ENCODE assay signal across 17 mouse cellular contexts in genomic region chr3:34620121-34620520, GRCm38 (mm10). TPM values are rescaled to one million over a fixed set of nuclear protein-coding genes. Genes with fewer than 3 reads are reported as not detected.
"Had no signal": no experiment of that assay in that cellular context is flagged by ENCODE, and none has a peak within 500 bp of the region (broad histone marks: within the 10 kb centered on the region; RNA-seq: fewer than 3 reads in every experiment).

No protein-coding gene starts in this region.

- H3K4me1 ChIP-seq: limb, embryonic 12.5 days; liver, embryonic 13.5 days; megakaryocyte, embryonic 14.5 days had no signal

- H3K9ac ChIP-seq: limb, embryonic 12.5 days; liver, embryonic 13.5 days; liver, postnatal 0 days; lung, embryonic 15.5 days had no signal

- H3K4me2 ChIP-seq: limb, embryonic 12.5 days; liver, embryonic 13.5 days; lung, embryonic 15.5 days; midbrain, embryonic 11.5 days had no signal

- H3K9me3 ChIP-seq: limb, embryonic 12.5 days; liver, embryonic 13.5 days; lung, embryonic 15.5 days had no signal

- ATAC-seq: liver, postnatal 0 days; midbrain, embryonic 16.5 days had no signal

- H3K36me3 ChIP-seq: limb, embryonic 12.5 days; liver, embryonic 13.5 days; lung, embryonic 15.5 days had no signal

- DNase-seq: kidney, postnatal 25 days; liver; liver, embryonic 13.5 days; liver, postnatal 0 days; lung, postnatal 14 days; right cerebral cortex, adult 18-20 months; right cerebral cortex, postnatal 25 days; thymus, postnatal 36 days had no signal

- H3K27me3 ChIP-seq: liver, embryonic 13.5 days; lung, embryonic 15.5 days; megakaryocyte, embryonic 14.5 days had no signal

- H3K4me3 ChIP-seq: left cerebral cortex, adult 2 months; limb, embryonic 12.5 days; liver, embryonic 13.5 days; lung, embryonic 15.5 days had no signal

- H3K27ac ChIP-seq: left cerebral cortex, adult 2 months; limb, embryonic 12.5 days; liver, embryonic 13.5 days; lung, embryonic 15.5 days; macrophage had no signal

RNA-seq across cellular contexts. Expression of gene Sox2, which starts 30.1 kb away (rescaled TPM):
- polyA plus RNA-seq: kidney, embryonic 16.5 days; liver, embryonic 13.5 days; liver, postnatal 0 days; macrophage; small intestine, adult 2 months had no signal
